Mouse (Mus musculus) frontal cortex, postnatal 36 days (tissue): ENCODE measurements around the gene Mum1.

Source experiments
- DNase-seq, 2 experiments: peaks; one replicate each; pipeline ENCODE4 v3.0.0; 2022; ENCODE audit warnings: low spot score in 2 of 2

Mum1 gene

GRCm38 (mm10) chr10:80226416-80227165, at the start of gene Mum1:
Mum1 (plus strand) TSS chr10:80226434.
- DNase-seq: peak; percentile 98

GRCm38 (mm10) chr10:80177441-80178279, 48.6 kb upstream of the Mum1 start:
- DNase-seq: no peak

- no peak for DNase-seq
These were observed 46.9 kb upstream of the Mum1 start, which contains the start of gene Efna2 for GRCm38 (mm10) chr10:80179068-80180051. Efna2 (plus strand) TSS chr10:80179482.

DNA sequence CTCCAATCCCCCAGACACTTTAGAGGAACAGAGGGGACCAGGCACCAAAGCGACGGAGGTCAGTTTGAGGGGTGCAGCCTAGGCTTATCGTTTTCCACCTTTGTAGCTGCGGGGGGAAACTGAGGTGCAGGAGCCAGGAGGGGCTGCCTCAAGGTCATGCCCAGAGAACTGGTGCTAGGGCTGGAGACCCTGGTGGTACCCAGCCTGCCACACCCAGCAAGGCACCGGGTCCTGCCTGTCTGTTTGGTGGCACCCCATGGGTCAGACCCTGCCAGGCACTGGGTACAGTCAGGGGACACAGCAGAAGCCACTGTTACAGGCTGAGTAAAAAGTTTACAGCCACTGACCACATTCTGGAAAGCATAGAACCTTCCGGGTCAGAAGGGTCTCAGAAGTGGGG, 45.9 kb upstream of the Mum1 start:
- no peak for DNase-seq

GRCm38 (mm10) chr10:80180823-80181222, 45.4 kb upstream of the Mum1 start:
- DNase-seq: no peak

DNA sequence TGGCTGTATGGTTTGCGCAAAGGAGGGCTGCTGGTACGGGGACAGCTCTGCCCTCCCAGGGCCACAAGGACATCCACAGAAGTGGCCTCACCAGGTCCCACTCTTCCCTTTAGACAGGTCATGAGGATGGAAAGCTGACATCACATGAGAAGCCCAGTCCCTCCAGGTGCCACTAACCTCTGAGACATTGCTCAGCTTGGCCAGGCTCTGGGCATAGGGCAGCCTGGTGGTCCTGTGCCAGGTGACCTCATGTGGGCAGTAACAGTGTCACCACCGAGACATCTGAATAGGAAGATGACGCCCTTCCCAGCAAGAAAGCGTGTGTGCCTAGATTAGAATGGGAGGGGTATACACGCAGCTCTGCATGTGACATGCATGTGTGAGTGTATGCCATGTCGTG, 43.7 kb upstream of the Mum1 start:
- no peak for DNase-seq

DNA sequence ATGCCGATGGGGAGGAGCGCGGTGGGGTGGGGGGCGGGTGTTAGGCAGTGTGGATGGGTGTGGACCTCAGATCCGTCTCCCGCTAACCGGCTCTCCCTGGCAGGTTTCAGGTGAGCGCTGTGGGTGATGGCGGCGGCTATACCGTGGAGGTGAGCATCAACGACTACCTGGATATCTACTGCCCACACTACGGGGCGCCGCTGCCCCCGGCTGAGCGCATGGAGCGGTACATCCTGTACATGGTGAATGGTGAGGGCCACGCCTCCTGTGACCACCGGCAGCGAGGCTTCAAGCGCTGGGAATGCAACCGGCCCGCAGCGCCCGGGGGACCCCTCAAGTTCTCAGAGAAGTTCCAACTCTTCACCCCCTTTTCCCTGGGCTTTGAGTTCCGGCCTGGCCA, 39.6 kb upstream of the Mum1 start:
- no peak for DNase-seq

- DNase-seq: no peak
These were observed 38.5 kb upstream of the Mum1 start for GRCm38 (mm10) chr10:80187739-80188138.

- no peak for DNase-seq
These were observed 37.7 kb upstream of the Mum1 start for GRCm38 (mm10) chr10:80188453-80189024.

GRCm38 (mm10) chr10:80189999-80190398, 36.2 kb upstream of the Mum1 start:
- no peak for DNase-seq

GRCm38 (mm10) chr10:80190491-80191051, 35.7 kb upstream of the Mum1 start:
- DNase-seq: no peak

- no peak for DNase-seq
These were observed 32.3 kb upstream of the Mum1 start for GRCm38 (mm10) chr10:80193976-80194375.

DNA sequence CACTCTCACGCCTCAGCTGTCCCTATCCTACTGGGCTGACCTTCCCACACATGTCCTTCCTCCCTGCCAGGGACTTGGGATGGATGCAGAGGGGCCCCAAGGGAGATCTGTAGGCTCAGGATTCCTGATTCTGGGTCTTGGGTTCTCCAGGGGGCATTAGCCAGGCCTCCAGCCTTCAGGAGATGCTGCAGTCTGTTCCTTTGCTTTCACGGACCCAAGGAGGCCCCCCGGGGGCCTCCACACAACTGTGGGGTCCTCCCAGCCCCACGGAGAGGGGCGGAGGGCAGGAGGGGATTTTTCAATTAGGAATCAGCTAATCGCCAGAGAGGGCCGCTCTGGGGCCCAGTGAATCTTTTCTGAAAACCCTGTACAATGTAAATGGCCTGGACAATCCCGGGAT, 31.8 kb upstream of the Mum1 start:
- DNase-seq: no peak

- no peak for DNase-seq
These were observed 30.1 kb upstream of the Mum1 start for GRCm38 (mm10) chr10:80196167-80196566.

DNA sequence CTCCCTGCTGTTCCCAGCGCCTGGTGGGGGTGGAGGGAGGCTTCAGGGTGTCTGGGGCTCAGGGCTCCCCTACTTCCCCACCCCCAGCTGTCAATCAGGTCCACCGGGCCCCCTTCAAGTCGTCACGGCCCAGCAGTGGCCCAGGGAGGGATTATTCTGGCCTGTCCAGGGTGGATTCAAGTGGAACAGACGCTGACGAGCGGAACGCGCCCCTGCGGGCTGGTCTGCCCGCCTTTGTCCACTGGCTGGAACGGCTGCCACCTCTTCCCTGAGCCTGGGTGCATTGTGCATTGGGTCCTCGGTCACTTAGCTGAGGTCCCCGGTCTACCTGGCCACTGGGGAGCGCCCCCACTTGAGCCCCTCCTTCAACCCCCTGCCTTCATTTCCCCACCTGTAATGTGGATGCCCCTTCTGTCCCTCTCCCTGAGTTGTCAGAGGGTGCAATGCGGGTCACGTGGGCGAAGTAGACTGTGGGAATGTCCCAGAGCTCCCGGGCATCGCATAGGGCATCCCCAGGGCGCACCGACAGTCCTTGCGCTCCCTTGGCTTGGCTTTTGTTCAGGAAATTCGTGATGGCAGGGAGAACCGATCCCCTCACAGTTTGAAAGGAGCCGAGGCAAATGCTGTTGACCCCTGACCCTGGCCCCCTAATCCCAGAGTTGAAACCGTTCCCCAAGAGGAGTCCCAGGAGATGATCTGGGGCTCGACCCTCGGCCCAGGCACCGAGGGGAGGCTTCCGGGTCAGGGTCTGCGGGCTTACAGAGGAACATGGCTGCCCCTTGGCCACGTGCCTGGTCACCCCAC, 29.3 kb upstream of the Mum1 start:
- DNase-seq: no peak

GRCm38 (mm10) chr10:80199440-80200008, 26.7 kb upstream of the Mum1 start:
- DNase-seq: peak; percentile 64 to 77

DNA sequence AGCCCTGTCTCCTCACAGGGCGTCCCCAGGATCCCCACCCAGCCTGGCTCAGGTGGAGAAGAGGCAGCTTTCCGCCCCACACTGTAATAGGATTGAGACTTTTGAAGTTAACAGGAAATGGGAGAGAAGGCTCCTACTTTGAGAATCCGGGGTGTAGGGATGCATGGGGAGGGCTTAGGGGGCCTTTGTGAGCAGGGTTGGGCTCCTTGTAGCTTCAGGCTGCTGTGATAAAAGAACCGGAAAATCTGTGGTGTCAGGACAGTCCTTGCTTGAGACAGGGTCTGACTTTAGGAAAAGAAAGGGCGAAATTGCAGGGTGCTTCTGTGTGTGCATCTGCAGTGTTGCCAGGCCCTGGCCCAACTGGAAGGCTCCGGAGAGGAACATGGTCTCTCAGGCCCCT, 25.7 kb upstream of the Mum1 start:
- no peak for DNase-seq

GRCm38 (mm10) chr10:80204055-80204454, 22.2 kb upstream of the Mum1 start:
- no peak for DNase-seq

- no peak for DNase-seq
These were observed 19.0 kb upstream of the Mum1 start for GRCm38 (mm10) chr10:80207201-80207600.

DNA sequence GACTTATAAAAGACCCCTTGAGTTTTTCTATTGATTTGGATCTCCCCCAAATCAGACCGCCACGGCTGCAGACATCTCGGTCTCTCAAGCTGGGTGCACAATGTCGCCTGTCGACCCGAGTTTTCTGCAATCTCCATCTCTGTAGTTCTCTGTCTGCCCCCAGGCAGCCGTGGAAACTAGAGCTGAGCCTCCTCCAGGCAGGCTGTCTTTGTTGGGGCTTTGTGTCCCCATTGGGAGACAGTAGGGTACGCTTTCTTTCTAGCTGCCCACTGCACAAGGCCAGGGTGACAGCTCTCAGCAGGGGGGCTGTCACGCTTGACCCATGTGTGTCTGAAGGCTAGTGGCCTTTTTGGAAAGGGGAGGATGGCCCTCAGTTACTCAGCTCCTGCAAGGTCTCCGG, 18.6 kb upstream of the Mum1 start:
- no peak for DNase-seq
